Mouse (Mus musculus) central nervous system, embryonic 18 days (tissue): ENCODE measurements around the gene Olfr1062. TPM values are rescaled to one million over a fixed set of nuclear protein-coding genes. Genes with fewer than 3 reads are reported as not detected.

Experiments used
- polyA plus RNA-seq: library from polyadenylated mRNA; depleted of rRNA; stranded (reverse); fragments of >200 nt; gene quantifications from 2 replicates; pipeline ENCODE4 v1.2.3, GENCODE M21; 2012; rRNA removed

Gene Olfr1062
- not detected in 2 replicates for polyA plus RNA-seq

GRCm38 (mm10) chr2:86426649-86427048 is at the start of gene Olfr1062:
Olfr1062 (minus strand) TSS chr2:86426749.

GRCm38 (mm10) chr2:86456169-86456568 is 29.6 kb upstream of the Olfr1062 start, which contains the start of gene Olfr1066:
Olfr1066 (minus strand) TSS chr2:86456269.

GRCm38 (mm10) chr2:86450491-86450890 is 23.9 kb upstream of the Olfr1062 start, which contains the start of gene Olfr1065:
Olfr1065 (minus strand) TSS chr2:86450591.

GRCm38 (mm10) chr2:86413950-86414349 is 12.6 kb downstream of the Olfr1062 start, which contains the start of gene Olfr1061:
Olfr1061 (minus strand) TSS chr2:86414050.

GRCm38 (mm10) chr2:86388461-86388860 is 38.1 kb downstream of the Olfr1062 start, which contains the start of gene Olfr1058:
Olfr1058 (minus strand) TSS chr2:86388561.

GRCm38 (mm10) chr2:86378293-86378692 is 48.3 kb downstream of the Olfr1062 start, which contains the start of gene Olfr1057:
Olfr1057 (minus strand) TSS chr2:86378393.

Other genes with a start within 250 kb of the Olfr1062 start
- gene Olfr1044, start 248.9 kb downstream of the Olfr1062 start, polyA plus RNA-seq: not detected in 2 replicates
- gene Olfr52, start 241.1 kb downstream of the Olfr1062 start, polyA plus RNA-seq: not detected in 2 replicates
- not detected in 2 replicates for gene Olfr1045, start 223.7 kb downstream of the Olfr1062 start, polyA plus RNA-seq
- gene Olfr1046, start 207.4 kb downstream of the Olfr1062 start, polyA plus RNA-seq: not detected in 2 replicates
- not detected in 2 replicates for gene Olfr1047, start 195.3 kb downstream of the Olfr1062 start, polyA plus RNA-seq
- gene Olfr1048, start 186.5 kb downstream of the Olfr1062 start, polyA plus RNA-seq: not detected in 2 replicates
- not detected in 2 replicates for gene Olfr1049, start 168.4 kb downstream of the Olfr1062 start, polyA plus RNA-seq
- gene Olfr1051, start 147.7 kb downstream of the Olfr1062 start, polyA plus RNA-seq: not detected in 2 replicates
- gene Olfr1052, start 134.3 kb downstream of the Olfr1062 start, polyA plus RNA-seq: not detected in 2 replicates
- not detected in 2 replicates for gene Olfr1053, start 111.5 kb downstream of the Olfr1062 start, polyA plus RNA-seq
- not detected in 2 replicates for gene Olfr1054, start 91.3 kb downstream of the Olfr1062 start, polyA plus RNA-seq
- not detected in 2 replicates for gene Olfr1055, start 76.5 kb downstream of the Olfr1062 start, polyA plus RNA-seq
- not detected in 2 replicates for gene Olfr1056, start 64.3 kb downstream of the Olfr1062 start, polyA plus RNA-seq
- gene Olfr1057, start 48.4 kb downstream of the Olfr1062 start, polyA plus RNA-seq: not detected in 2 replicates
- not detected in 2 replicates for gene Olfr1058, start 38.2 kb downstream of the Olfr1062 start, polyA plus RNA-seq
- not detected in 2 replicates for gene Olfr1061, start 12.7 kb downstream of the Olfr1062 start, polyA plus RNA-seq
- not detected in 2 replicates for gene Olfr1065, start 23.8 kb upstream of the Olfr1062 start, polyA plus RNA-seq
- gene Olfr1066, start 29.5 kb upstream of the Olfr1062 start, polyA plus RNA-seq: not detected in 2 replicates
- gene Olfr228, start 60.6 kb upstream of the Olfr1062 start, polyA plus RNA-seq: not detected in 2 replicates
- not detected in 2 replicates for gene Olfr1076, start 81.7 kb upstream of the Olfr1062 start, polyA plus RNA-seq
- gene Olfr1079, start 115.7 kb upstream of the Olfr1062 start, polyA plus RNA-seq: not detected in 2 replicates
- not detected in 2 replicates for gene Olfr1080, start 131.5 kb upstream of the Olfr1062 start, polyA plus RNA-seq
- gene Olfr1082, start 172.2 kb upstream of the Olfr1062 start, polyA plus RNA-seq: not detected in 2 replicates
- not detected in 2 replicates for gene Olfr1084, start 213.0 kb upstream of the Olfr1062 start, polyA plus RNA-seq
- not detected in 2 replicates for gene Olfr1085, start 235.3 kb upstream of the Olfr1062 start, polyA plus RNA-seq